25 mouse cellular contexts compared by ENCODE assay signal in the genomic region with DNA sequence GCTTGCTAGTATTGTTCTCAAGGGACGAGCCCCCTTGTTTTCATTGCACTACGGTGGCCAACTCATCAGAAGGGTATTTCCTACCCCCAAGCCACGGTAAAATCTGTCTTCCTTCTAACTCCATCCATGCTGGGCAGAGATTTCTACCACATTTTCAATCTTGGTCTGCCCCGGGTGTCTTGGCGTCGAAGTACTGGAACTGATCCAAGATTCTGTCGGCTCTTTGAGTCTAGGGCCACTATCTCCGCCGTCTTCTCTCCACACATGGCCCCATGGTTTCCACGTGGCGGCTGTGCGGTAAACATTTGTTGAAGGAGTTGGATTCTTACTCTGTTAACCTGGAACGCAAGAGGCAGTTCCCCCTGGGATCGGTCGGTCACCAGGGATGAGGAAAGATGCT.
DNase-seq lines count a peak whose midpoint lies in the region; ATAC-seq and TF ChIP-seq lines count a peak whose summit lies in the region.
"Had no signal": no experiment of that assay in that cellular context is flagged by ENCODE, and none has a peak within 500 bp of the region (broad histone marks: within the 10 kb centered on the region; RNA-seq: fewer than 3 reads in every experiment).

No protein-coding gene starts in this region.

- H3K4me3 ChIP-seq in hindbrain, embryonic 13.5 days = no peak overlapping the region
- H3K4me3 ChIP-seq in hindbrain, embryonic 10.5 days = no peak overlapping the region
- no peak overlapping the region for H3K4me3 ChIP-seq in lung, embryonic 15.5 days
- H3K4me3 ChIP-seq in MEL (ENCODE audit: control insufficient read depth in 1 of 2, insufficient read depth in 1 of 2, low read depth in 2 of 2, low read length in 2 of 2) = no peak overlapping the region
- H3K4me3 ChIP-seq: forebrain, embryonic 13.5 days; limb, embryonic 12.5 days; liver, embryonic 15.5 days; megakaryocyte, embryonic 14.5 days; midbrain, embryonic 12.5 days had no signal

- H3K36me3 ChIP-seq in hindbrain, embryonic 13.5 days = no peaks in the 10 kb centered on the region
- H3K36me3 ChIP-seq in hindbrain, embryonic 10.5 days = no peaks in the 10 kb centered on the region
- no peaks in the 10 kb centered on the region for H3K36me3 ChIP-seq in lung, embryonic 15.5 days
- no peaks in the 10 kb centered on the region for H3K36me3 ChIP-seq in MEL (ENCODE audit: control insufficient read depth in 1 of 2, insufficient read depth in 2 of 2, low read length in 2 of 2)
- H3K36me3 ChIP-seq: limb, embryonic 12.5 days; liver, embryonic 15.5 days; midbrain, embryonic 12.5 days had no signal

- no peaks in the 10 kb centered on the region for H3K27me3 ChIP-seq in hindbrain, embryonic 13.5 days
- H3K27me3 ChIP-seq in hindbrain, embryonic 10.5 days (ENCODE audit: insufficient read depth, poor library complexity, severe bottlenecking) = no peaks in the 10 kb centered on the region
- H3K27me3 ChIP-seq in lung, embryonic 15.5 days = no peaks in the 10 kb centered on the region
- H3K27me3 ChIP-seq in MEL (ENCODE audit: control insufficient read depth in 1 of 2, insufficient read depth in 2 of 2, low read length in 2 of 2) = no peaks in the 10 kb centered on the region
- H3K27me3 ChIP-seq: CH12.LX; forebrain, embryonic 13.5 days; liver, embryonic 15.5 days; megakaryocyte, embryonic 14.5 days; midbrain, embryonic 12.5 days had no signal

- H3K4me1 ChIP-seq in hindbrain, embryonic 13.5 days (replicated peaks) = peaks cover 15% of the 10 kb centered on the region
- H3K4me1 ChIP-seq in hindbrain, embryonic 10.5 days (replicated peaks) = peaks cover 17% of the 10 kb centered on the region
- peaks cover 6% of the 10 kb centered on the region; the same call in 1 of the 2 replicates for H3K4me1 ChIP-seq in lung, embryonic 15.5 days
- H3K4me1 ChIP-seq in MEL (ENCODE audit: control insufficient read depth in 1 of 2, insufficient read depth in 2 of 2, low read length in 2 of 2) = no peaks in the 10 kb centered on the region; a peak in 1 of 4 replicates
- H3K4me1 ChIP-seq: forebrain, embryonic 13.5 days; megakaryocyte, embryonic 14.5 days had no signal

- no peak for ATAC-seq in hindbrain, embryonic 13.5 days (ENCODE audit: low FRiP score)
- 0 out of 2 replicates have a peak, but pooled peaks have one; percentile 46 for ATAC-seq in lung, embryonic 15.5 days (ENCODE audit: borderline replicate concordance, extremely low read depth, low FRiP score, low TSS enrichment)
- ATAC-seq: forebrain, embryonic 13.5 days; intestine, postnatal 0 days had no signal

- no peak for TF ChIP-seq RAD21 in MEL (IDR thresholded peaks at IDR 0.05; ENCODE audit: low read depth, low read length)

- no peaks in the 10 kb centered on the region for H3K79me2 ChIP-seq in MEL (ENCODE audit: control insufficient read depth, insufficient read depth, low read length, poor library complexity)

- H3K4me2 ChIP-seq in hindbrain, embryonic 13.5 days = no peak overlapping the region
- H3K4me2 ChIP-seq in lung, embryonic 15.5 days = 0 out of 2 replicates have a peak overlapping the region, but pooled peaks have one; percentile 22
- H3K4me2 ChIP-seq: forebrain, embryonic 13.5 days; limb, embryonic 12.5 days; liver, embryonic 15.5 days; midbrain, embryonic 12.5 days had no signal

- H3K27ac ChIP-seq in hindbrain, embryonic 13.5 days = peak overlapping the region; percentile 23; the same call in 1 of the 2 replicates
- H3K27ac ChIP-seq in hindbrain, embryonic 10.5 days = no peak overlapping the region
- H3K27ac ChIP-seq in lung, embryonic 15.5 days = no peak overlapping the region
- H3K27ac ChIP-seq in MEL (ENCODE audit: control insufficient read depth, low read depth, low read length) = no peak overlapping the region
- H3K27ac ChIP-seq: forebrain, embryonic 13.5 days; limb, embryonic 12.5 days; liver, embryonic 15.5 days; midbrain, embryonic 12.5 days had no signal

- TF ChIP-seq CTCF in MEL (IDR thresholded peaks at IDR 0.05 in 2 of 3, conservative IDR thresholded peaks at IDR 0.05 in 1 of 3; ENCODE audit: control insufficient read depth in 1 of 3, insufficient read depth in 1 of 3, low read depth in 2 of 3, low read length in 3 of 3, poor library complexity in 1 of 3, severe bottlenecking in 1 of 3) = no peak

- no peak for TF ChIP-seq EP300 in MEL (IDR thresholded peaks at IDR 0.05; ENCODE audit: low read depth in 1 of 2, low read length in 2 of 2)

- no peak for DNase-seq in hindbrain, embryonic 10.5 days (ENCODE audit: low spot score)
- DNase-seq in lung, adult 18-20 months = no peak
- peak; percentile 21 for DNase-seq in MEL (ENCODE audit: low read depth, low spot score)
- DNase-seq in MN1 (ENCODE audit: low spot score) = peak; percentile 65
- no peak for DNase-seq in B cell, adult 2 months
- DNase-seq: adrenal gland, postnatal 14 days; cerebellum, adult 11-12 months; cerebellum, postnatal 25 days; gastrocnemius, postnatal 10 days; heart, postnatal 4 days; kidney, adult 9 months; kidney, postnatal 10 days; layer of hippocampus, postnatal 36 days; lung, postnatal 4 days; right cerebral cortex, postnatal 25 days; thymus, postnatal 25 days had no signal

- H3K9me3 ChIP-seq in hindbrain, embryonic 13.5 days = no peaks in the 10 kb centered on the region
- peaks cover 3% of the 10 kb centered on the region; the same call in 1 of the 2 replicates for H3K9me3 ChIP-seq in hindbrain, embryonic 10.5 days
- peaks cover 5% of the 10 kb centered on the region; the same call in 1 of the 2 replicates for H3K9me3 ChIP-seq in lung, embryonic 15.5 days
- H3K9me3 ChIP-seq in MEL (replicated peaks; ENCODE audit: insufficient read depth, low read length) = no peaks in the 10 kb centered on the region
- H3K9me3 ChIP-seq: liver, embryonic 15.5 days; midbrain, embryonic 12.5 days had no signal

- 70% methylated on average over 15 of the region's 15 CpGs for WGBS in hindbrain, embryonic 13.5 days
- 89% methylated on average over 15 of the region's 15 CpGs for WGBS in hindbrain, embryonic 10.5 days
- 42% methylated on average over 15 of the region's 15 CpGs for WGBS in lung, embryonic 15.5 days

- no peak for TF ChIP-seq POLR2A in MEL (IDR thresholded peaks at IDR 0.05; ENCODE audit: control insufficient read depth in 1 of 2, insufficient read depth in 1 of 2, low read depth in 1 of 2, low read length in 2 of 2, poor library complexity in 1 of 2)

- H3K9ac ChIP-seq in hindbrain, embryonic 13.5 days = no peak overlapping the region
- H3K9ac ChIP-seq in lung, embryonic 15.5 days = no peak overlapping the region
- no peak overlapping the region for H3K9ac ChIP-seq in MEL (ENCODE audit: control insufficient read depth, low read depth, low read length, poor library complexity, severe bottlenecking)
- H3K9ac ChIP-seq: forebrain, embryonic 13.5 days; limb, embryonic 12.5 days; liver, embryonic 15.5 days; midbrain, embryonic 12.5 days had no signal

TF ChIP-seq in MEL, 35 proteins besides CTCF, POLR2A, EP300 and RAD21:
- peak; percentile 49 for TF ChIP-seq RCOR1 (IDR thresholded peaks at IDR 0.05; ENCODE audit: low read depth, low read length)
- TF ChIP-seq CHD2 (IDR thresholded peaks at IDR 0.05; ENCODE audit: low read length) = no peak
TF ChIP-seq in MEL: peak in this region for 1.

Comparison
In these comparisons a context has a peak if more than half of its experiments do, and no peak if none do; other contexts are left out.
1. DNase-seq: peak in MEL (single experiment) and MN1 (single experiment); none in hindbrain, embryonic 10.5 days (single experiment), lung, adult 18-20 months (0 of 2) and B cell, adult 2 months (0 of 2).